Mouse (Mus musculus) cerebellum, adult 2 months (tissue): Measurements from ENCODE around the gene Gm10198. TPM values are rescaled to one million over a fixed set of nuclear protein-coding genes. Genes with fewer than 3 reads are reported as not detected.

ENCODE experiments used
- DNase-seq, 2 experiments: peaks; one replicate each; pipeline ENCODE4 v3.0.0; 2021
- H3K27ac ChIP-seq: fragments of 200-500 bp; 2 replicates; pipeline ENCODE4 v1.5.1; 2012; ENCODE audit warnings: low read length, control low read depth, inconsistent platforms; ENCODE audit not compliant: insufficient read depth
- H3K27me3 ChIP-seq: fragments of 200-500 bp; 2 replicates; pipeline ENCODE4 v1.6.1; 2012; ENCODE audit warnings: inconsistent platforms, mild to moderate bottlenecking, low read length, moderate library complexity; ENCODE audit not compliant: control insufficient read depth, insufficient read depth
- H3K4me1 ChIP-seq: fragments of 200-500 bp; 2 replicates; pipeline ENCODE4 v1.6.1; 2011; ENCODE audit warnings: low read length; ENCODE audit not compliant: control insufficient read depth, insufficient read depth
- H3K4me3 ChIP-seq: fragments of 200-500 bp; replicated peaks from 2 replicates; pipeline ENCODE3; 2011; ENCODE audit warnings: mild to moderate bottlenecking, low read depth, low read length, control low read depth; ENCODE audit not compliant: insufficient read depth
- CTCF ChIP-seq: fragments of 200-500 bp; IDR thresholded peaks from 2 replicates; pipeline ENCODE4 v1.5.1; 2011; ENCODE audit warnings: low read depth, mild to moderate bottlenecking, control low read depth, low read length, moderate library complexity, borderline replicate concordance; ENCODE audit not compliant: insufficient read depth
- POLR2A ChIP-seq: fragments of 200-500 bp; IDR thresholded peaks from 2 replicates; pipeline ENCODE4 v1.6.1; 2011; ENCODE audit warnings: low read length, control low read depth, borderline replicate concordance; ENCODE audit not compliant: insufficient read depth
- WGBS: fragments of 180-500 bp; shearing (Covaris S2); methylation state at CpG from one replicate; pipeline ENCODE4 v1.1.7; 2018; 5-methylcytosine and 5-hydroxymethylcytosine counted together
- polyA plus RNA-seq: library from polyadenylated mRNA; depleted of rRNA; stranded (reverse); fragments of >200 nt; gene quantifications from 2 replicates; pipeline ENCODE4 v1.2.3, GENCODE M21; 2012; rRNA removed

Gene Gm10198
- polyA plus RNA-seq: not detected in 2 replicates

- Histone ChIP-seq H3K27ac (no peak within 1 kb of the TSS), H3K27me3 (no peaks in the 10 kb centered on the region), H3K4me1 (no peaks in the 10 kb centered on the region), H3K4me3 (no peak within 1 kb of the TSS)
- no peak for DNase-seq
- TF ChIP-seq POLR2A: no peak
- no peak for TF ChIP-seq CTCF
Measured at GRCm38 (mm10) chr13:111592485-111592884, at the start of gene Gm10198. Gm10198 (plus strand) TSS chr13:111592785.

- TF ChIP-seq POLR2A (no peak), CTCF (no peak)
- Histone ChIP-seq H3K4me1 (no peaks in the 10 kb centered on the region), H3K27ac (no peak overlapping the region), H3K27me3 (no peaks in the 10 kb centered on the region), H3K4me3 (no peak overlapping the region)
- no peak for DNase-seq
- WGBS: 68% methylated on average over 5 of the region's 5 CpGs
Measured at GRCm38 (mm10) chr13:111545286-111545685, 47.3 kb upstream of the Gm10198 start.

GRCm38 (mm10) chr13:111552769-111553168 lies 39.8 kb upstream of the Gm10198 start:
- WGBS: 91% methylated on average over 7 of the region's 7 CpGs
- Histone ChIP-seq H3K27me3 (no peaks in the 10 kb centered on the region), H3K4me3 (no peak overlapping the region), H3K4me1 (no peaks in the 10 kb centered on the region), H3K27ac (no peak overlapping the region)
- DNase-seq: no peak
- TF ChIP-seq POLR2A (no peak), CTCF (no peak)

GRCm38 (mm10) chr13:111553182-111553581 lies 39.4 kb upstream of the Gm10198 start:
- WGBS: 93% methylated on average over 7 of the region's 7 CpGs

GRCm38 (mm10) chr13:111553941-111554340 lies 38.6 kb upstream of the Gm10198 start:
- Histone ChIP-seq H3K4me1 (no peaks in the 10 kb centered on the region), H3K27me3 (no peaks in the 10 kb centered on the region), H3K4me3 (no peak overlapping the region), H3K27ac (no peak overlapping the region)
- 81% methylated on average over 8 of the region's 8 CpGs for WGBS
- no peak for DNase-seq
- TF ChIP-seq CTCF: no peak
- no peak for TF ChIP-seq POLR2A

More at GRCm38 (mm10) chr13:111553182-111553581, 39.4 kb upstream of the Gm10198 start:
- no peak for DNase-seq
- Histone ChIP-seq H3K4me1 (no peaks in the 10 kb centered on the region), H3K27ac (no peak overlapping the region), H3K27me3 (no peaks in the 10 kb centered on the region), H3K4me3 (no peak overlapping the region)
- TF ChIP-seq CTCF (no peak), POLR2A (no peak)

GRCm38 (mm10) chr13:111555333-111555732 lies 37.3 kb upstream of the Gm10198 start:
- Histone ChIP-seq H3K27me3 (no peaks in the 10 kb centered on the region), H3K27ac (no peak overlapping the region), H3K4me3 (no peak overlapping the region), H3K4me1 (no peaks in the 10 kb centered on the region)
- no peak for TF ChIP-seq POLR2A
- no peak for TF ChIP-seq CTCF
- 32% methylated on average over 8 of the region's 8 CpGs for WGBS
- no peak for DNase-seq

- Histone ChIP-seq H3K27ac (no peak overlapping the region), H3K27me3 (no peaks in the 10 kb centered on the region), H3K4me3 (no peak overlapping the region), H3K4me1 (no peaks in the 10 kb centered on the region)
- WGBS: 75% methylated on average over 4 of the region's 4 CpGs
- DNase-seq: no peak
- TF ChIP-seq POLR2A (no peak), CTCF (no peak)
Measured at GRCm38 (mm10) chr13:111556375-111556774, 36.2 kb upstream of the Gm10198 start.

GRCm38 (mm10) chr13:111560152-111560551 lies 32.4 kb upstream of the Gm10198 start:
- H3K4me3 ChIP-seq: no peak overlapping the region
- TF ChIP-seq CTCF (no peak), POLR2A (no peak)
- 92% methylated on average over 3 of the region's 3 CpGs for WGBS

More at GRCm38 (mm10) chr13:111560152-111560551, 32.4 kb upstream of the Gm10198 start:
- Histone ChIP-seq H3K4me1 (no peaks in the 10 kb centered on the region), H3K27me3 (no peaks in the 10 kb centered on the region), H3K27ac (no peak overlapping the region)
- DNase-seq: no peak
